Mouse (Mus musculus) ES-E14 (cell line): ENCODE data around the gene Sh3tc1. TPM values are rescaled to one million over a fixed set of nuclear protein-coding genes. Genes with fewer than 3 reads are reported as not detected.

ENCODE experiments used
- DNase-seq: peaks from one replicate; pipeline ENCODE4 v3.0.0-alpha.2; 2013; ENCODE audit warnings: low read depth, low spot score
- H3K27ac ChIP-seq: 2 replicates; pipeline ENCODE4 v1.5.1; 2012; ENCODE audit warnings: low read depth, mild to moderate bottlenecking, low read length, moderate library complexity, mixed read lengths; ENCODE audit not compliant: poor library complexity, insufficient read depth, severe bottlenecking
- H3K36me3 ChIP-seq: 2 replicates; pipeline ENCODE4 v1.6.1; 2012; ENCODE audit warnings: mild to moderate bottlenecking, low read length, moderate library complexity, mixed read lengths; ENCODE audit not compliant: control insufficient read depth, poor library complexity, insufficient read depth, severe bottlenecking
- H3K4me1 ChIP-seq, 2 experiments: fragments of 150-350 bp in 1 of 2; sonication (generic) in 1 of 2; 2 replicates each; pipeline ENCODE4 v1.6.1; 2012; ENCODE audit warnings: low read length in 2 of 2, mild to moderate bottlenecking in 1 of 2, mixed read lengths in 1 of 2; ENCODE audit not compliant: control insufficient read depth in 2 of 2, insufficient read depth in 2 of 2, poor library complexity in 1 of 2
- H3K4me3 ChIP-seq, 2 experiments: fragments of 150-350 bp in 1 of 2; sonication (generic) in 1 of 2; 2 replicates each; pipeline ENCODE4 v1.5.1; 2012; ENCODE audit warnings: low read length in 2 of 2, low read depth in 1 of 2, mild to moderate bottlenecking in 1 of 2, mixed read lengths in 1 of 2; ENCODE audit not compliant: insufficient read depth in 1 of 2, poor library complexity in 1 of 2, severe bottlenecking in 1 of 2
- H3K9ac ChIP-seq: 2 replicates; pipeline ENCODE4 v1.6.1; 2012; ENCODE audit warnings: low read depth, mild to moderate bottlenecking, low read length, mixed read lengths; ENCODE audit not compliant: poor library complexity, insufficient read depth, severe bottlenecking
- H3K9me3 ChIP-seq: fragments of 150-350 bp; sonication (generic); 2 replicates; pipeline ENCODE4 v1.6.1; 2012; ENCODE audit warnings: low read depth, mild to moderate bottlenecking, low read length; ENCODE audit not compliant: control insufficient read depth, insufficient read depth
- CHD2 ChIP-seq: IDR thresholded peaks from 2 replicates; pipeline ENCODE4 v1.6.1; 2014; ENCODE audit warnings: mild to moderate bottlenecking, low read depth, low read length, inconsistent platforms
- HCFC1 ChIP-seq: IDR thresholded peaks from 2 replicates; pipeline ENCODE4 v1.6.1; 2012; ENCODE audit warnings: low read length, inconsistent platforms, borderline replicate concordance; ENCODE audit not compliant: insufficient read depth
- MAFK ChIP-seq: IDR thresholded peaks from 2 replicates; pipeline ENCODE4 v1.6.1; 2014; ENCODE audit warnings: mild to moderate bottlenecking, low read depth, low read length, inconsistent platforms; ENCODE audit not compliant: insufficient read depth
- ZC3H11A ChIP-seq: IDR thresholded peaks from 2 replicates; pipeline ENCODE4 v1.6.1; 2012; ENCODE audit warnings: low read depth, mild to moderate bottlenecking, inconsistent platforms, low read length, borderline replicate concordance
- ZNF384 ChIP-seq: IDR thresholded peaks from 2 replicates; pipeline ENCODE4 v1.6.1; 2012; ENCODE audit warnings: low read depth, low read length, inconsistent platforms
- in situ Hi-C, 2 experiments: fragments of 600-800 bp; cut with MboI; formaldehyde crosslinking; loops; one replicate each; pipeline ENCODE4 v1.15.1; 2025; ENCODE audit warnings: low sequenced_read_pairs in 2 of 2, inconsistent platforms in 1 of 2; ENCODE audit not compliant: unreplicated experiment in 2 of 2
- total RNA-seq: library from RNA; depleted of rRNA; stranded (reverse); fragments of 300-350 nt; gene quantifications from 2 replicates; pipeline ENCODE4 v1.2.3, GENCODE M21; 2012

Sh3tc1 gene
- total RNA-seq, 1 experiment, result 5.9 TPM

DNA sequence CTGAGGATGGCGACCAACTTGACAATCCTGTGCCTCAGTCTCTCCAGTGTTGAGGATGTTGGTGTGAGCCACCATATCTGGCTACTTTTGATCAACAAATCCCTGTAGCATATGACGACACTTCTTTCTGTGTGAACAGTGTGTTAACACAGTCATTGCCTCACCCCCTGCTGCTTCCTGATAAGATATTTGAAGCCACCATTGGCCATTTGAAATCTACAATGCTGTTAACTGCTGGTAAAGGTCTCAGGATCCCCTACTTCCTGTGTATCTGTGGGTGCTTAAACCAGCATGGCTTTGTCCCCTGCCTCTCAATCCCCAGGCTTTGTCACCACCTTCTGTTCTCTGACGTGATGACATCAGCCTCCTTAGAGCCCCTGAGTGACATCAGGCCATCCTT, 54.7 kb downstream of the Sh3tc1 start:
- no peaks in the 10 kb centered on the region for H3K9me3 ChIP-seq
- no peak for TF ChIP-seq ZC3H11A
- H3K4me1 ChIP-seq, result no peaks in the 10 kb centered on the region
- DNase-seq, result no peak
- H3K36me3 ChIP-seq, result no peaks in the 10 kb centered on the region
- H3K27ac ChIP-seq, result no peak overlapping the region
- no peak overlapping the region for H3K9ac ChIP-seq
- H3K4me3 ChIP-seq, result no peak overlapping the region
- in situ Hi-C loops, result no loop called here

DNA sequence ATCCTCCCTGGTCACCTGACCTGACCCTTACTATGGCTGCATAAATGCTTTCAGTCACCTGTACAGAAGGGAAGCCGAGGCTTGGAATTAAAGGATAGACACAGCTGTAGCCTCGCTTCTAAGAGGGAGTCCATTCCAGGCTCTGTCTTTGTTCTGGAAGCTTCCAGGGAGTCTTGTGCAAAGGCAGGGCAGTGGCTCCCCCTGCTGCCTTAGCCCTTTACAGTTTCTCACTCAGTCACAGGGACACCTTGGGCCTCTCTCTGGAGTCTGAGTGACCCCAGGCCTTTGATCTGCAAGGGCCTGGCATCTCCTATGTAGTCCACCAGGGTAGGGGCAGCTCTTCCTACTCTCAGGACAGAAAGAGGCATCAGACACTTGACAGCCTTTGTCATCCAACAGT, 58.8 kb downstream of the Sh3tc1 start:
- Histone ChIP-seq H3K9me3 (no peaks in the 10 kb centered on the region), H3K9ac (no peak overlapping the region), H3K4me3 (no peak overlapping the region), H3K4me1 (no peaks in the 10 kb centered on the region), H3K36me3 (no peaks in the 10 kb centered on the region), H3K27ac (no peak overlapping the region)
- TF ChIP-seq HCFC1 (no peak), CHD2 (no peak), ZC3H11A (no peak), MAFK (no peak), ZNF384 (no peak)
- DNase-seq, result no peak
- in situ Hi-C loops, result no loop called here

- DNase-seq, result no peak
- no peak for TF ChIP-seq ZNF384
- no peak for TF ChIP-seq CHD2
- no peak for TF ChIP-seq HCFC1
- no peak for TF ChIP-seq ZC3H11A
- TF ChIP-seq MAFK, result no peak
- no peak within 1 kb of the TSS for H3K27ac ChIP-seq
Measured at GRCm38 (mm10) chr5:35679256-35680155, 60.3 kb downstream of the Sh3tc1 start, which contains the start of gene Htra3. TSS of gene Htra3 (minus strand) at chr5:35679782.

DNA sequence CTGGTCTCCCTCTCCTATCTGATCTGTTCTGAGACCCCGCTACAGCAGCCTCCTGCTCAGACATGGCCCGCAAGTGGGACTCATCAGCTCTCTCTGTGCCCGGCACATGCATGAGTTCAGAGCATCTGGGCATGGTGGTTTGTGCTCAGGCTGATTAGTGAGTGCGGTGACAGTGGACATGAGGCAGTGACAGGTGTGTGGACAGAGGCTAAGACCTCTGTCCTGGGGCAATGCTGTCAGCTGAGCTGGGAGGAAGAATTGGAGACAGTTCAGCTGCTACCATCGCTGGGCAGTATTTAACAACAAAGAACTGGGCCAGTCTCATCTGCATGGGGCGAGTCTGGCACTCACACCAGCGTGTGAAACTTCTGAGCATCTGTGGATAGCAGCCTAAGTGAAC, 62.8 kb downstream of the Sh3tc1 start:
- Histone ChIP-seq H3K9me3 (no peaks in the 10 kb centered on the region), H3K36me3 (no peaks in the 10 kb centered on the region), H3K9ac (no peak overlapping the region), H3K4me3 (no peak overlapping the region), H3K4me1 (no peaks in the 10 kb centered on the region), H3K27ac (no peak overlapping the region)
- in situ Hi-C loops, result no loop called here
- TF ChIP-seq MAFK, result no peak
- TF ChIP-seq HCFC1, result no peak
- TF ChIP-seq ZNF384, result no peak
- TF ChIP-seq ZC3H11A, result no peak
- no peak for TF ChIP-seq CHD2
- DNase-seq, result no peak

More at GRCm38 (mm10) chr5:35679256-35680155, 60.3 kb downstream of the Sh3tc1 start, which contains the start of gene Htra3:
- no peaks in the 10 kb centered on the region for H3K9me3 ChIP-seq
- H3K36me3 ChIP-seq, result no peaks in the 10 kb centered on the region
- in situ Hi-C loops, result no loop called here
- H3K4me3 ChIP-seq, result peak within 1 kb of the TSS; percentile 72 to 75
- peak within 1 kb of the TSS; percentile 62 for H3K9ac ChIP-seq
- no peaks in the 10 kb centered on the region for H3K4me1 ChIP-seq
